Mouse (Mus musculus) kidney, postnatal 25 days (tissue): ENCODE data around the gene Adamtsl3.

Experiments
- DNase-seq, 2 experiments: peaks; one replicate each; pipeline ENCODE4 v3.0.0; 2021; ENCODE audit warnings: mixed read lengths in 2 of 2

Adamtsl3 gene

GRCm38 (mm10) chr7:82531376-82531775, 195.9 kb downstream of the Adamtsl3 start:
- DNase-seq, result no peak

DNA sequence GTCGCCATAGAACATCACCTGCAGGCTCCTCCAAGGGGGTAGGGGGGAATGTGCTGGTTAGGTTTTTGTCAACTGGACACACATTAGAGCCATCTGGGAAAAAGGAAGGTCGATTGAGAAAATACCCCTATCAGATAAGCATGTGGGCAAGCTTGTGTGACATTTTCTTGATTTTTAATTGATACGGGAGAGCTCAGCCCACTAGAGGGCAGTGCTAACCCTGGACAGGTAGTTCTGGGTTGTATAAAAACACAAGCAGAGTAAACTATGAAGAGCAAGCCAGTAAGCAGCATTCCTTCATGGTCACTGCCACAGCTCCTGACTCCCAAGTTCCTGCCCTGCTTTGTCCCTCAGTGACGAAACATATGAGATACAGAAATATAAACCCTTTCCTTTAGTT, 197.7 kb downstream of the Adamtsl3 start:
- DNase-seq, result peak in 1 of 2 experiments; percentile 13

DNA sequence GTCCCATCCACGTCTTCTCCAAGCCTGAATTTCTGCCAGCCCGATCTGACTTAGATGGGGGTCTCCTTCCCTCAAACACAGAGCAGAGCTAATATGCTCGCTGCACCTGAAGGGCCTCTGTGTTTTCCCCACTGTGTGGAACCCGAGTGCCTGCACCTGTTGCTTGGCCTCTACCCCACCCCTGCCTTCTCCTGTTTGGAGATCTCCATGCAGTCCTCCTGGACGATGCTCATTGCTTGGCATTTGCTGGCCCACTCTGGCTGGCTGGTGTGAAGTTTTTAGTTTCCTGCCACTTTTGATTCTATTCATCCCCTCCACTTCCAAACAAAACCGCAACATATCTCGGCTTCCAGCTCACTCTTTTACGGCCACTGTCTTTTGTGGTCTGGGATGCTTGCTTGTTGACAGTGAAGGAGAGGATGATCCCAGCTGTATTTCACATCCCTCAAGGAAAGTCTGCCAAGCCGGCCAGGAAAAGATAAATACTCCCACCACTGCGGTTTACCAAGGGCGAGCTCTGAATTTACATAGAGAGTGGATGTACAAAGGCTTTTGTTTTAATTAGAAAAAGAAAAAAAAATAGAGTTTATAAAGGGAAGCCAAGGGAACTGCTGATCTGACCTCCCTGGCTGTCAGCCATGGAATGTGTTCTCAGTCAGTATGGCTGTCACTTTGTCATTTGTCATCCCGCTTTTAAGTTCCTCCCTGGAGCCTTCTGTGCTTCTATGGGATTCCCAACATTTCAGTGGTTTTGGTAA, 198.4 kb downstream of the Adamtsl3 start:
- peak; percentile 56 to 65 for DNase-seq

DNA sequence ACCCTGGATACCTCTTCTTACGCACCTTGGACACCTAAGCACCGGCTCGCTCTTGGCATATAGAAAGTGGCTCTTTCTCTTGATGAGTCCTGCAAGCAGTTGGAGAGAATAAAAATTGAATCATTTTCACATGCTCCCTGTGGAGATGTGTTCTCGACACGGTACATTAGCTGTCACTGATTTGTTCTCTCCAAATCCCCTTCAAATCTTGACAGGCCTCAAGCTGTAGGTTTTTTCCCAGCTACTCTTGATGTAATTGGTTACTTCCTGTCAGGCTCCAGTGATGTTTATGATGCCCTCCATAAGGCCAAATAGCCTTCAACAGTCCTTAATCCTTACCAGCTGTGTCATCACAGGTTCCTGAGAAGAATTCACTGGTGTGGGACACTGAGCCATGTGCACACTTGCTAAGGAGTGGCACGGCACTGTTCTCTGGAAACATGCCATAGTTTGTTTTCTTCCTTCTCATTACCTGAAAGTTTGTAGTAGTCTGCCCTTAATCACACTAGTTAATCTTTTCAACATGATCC, 209.0 kb downstream of the Adamtsl3 start:
- DNase-seq, result no peak

GRCm38 (mm10) chr7:82552005-82552404, 216.5 kb downstream of the Adamtsl3 start:
- DNase-seq, result no peak

DNA sequence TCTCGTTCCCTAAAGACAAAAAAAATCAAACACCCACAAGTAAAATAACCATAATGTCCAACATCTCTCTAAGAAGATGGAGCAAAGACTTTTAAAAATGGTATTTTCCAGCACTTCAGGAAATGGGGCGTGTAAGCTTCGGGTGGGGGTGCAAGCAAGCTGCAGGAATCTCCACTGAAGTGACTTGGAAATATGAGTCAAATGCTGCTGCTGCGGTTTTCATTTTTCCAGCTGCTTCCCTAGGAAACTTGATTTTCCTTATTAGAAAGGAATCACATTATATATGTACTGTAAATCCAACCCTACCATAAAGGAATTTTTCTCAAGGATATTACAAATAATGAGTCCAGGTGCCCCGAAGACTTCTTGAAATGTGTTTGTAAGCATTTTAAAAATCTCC, 220.3 kb downstream of the Adamtsl3 start:
- no peak for DNase-seq

DNA sequence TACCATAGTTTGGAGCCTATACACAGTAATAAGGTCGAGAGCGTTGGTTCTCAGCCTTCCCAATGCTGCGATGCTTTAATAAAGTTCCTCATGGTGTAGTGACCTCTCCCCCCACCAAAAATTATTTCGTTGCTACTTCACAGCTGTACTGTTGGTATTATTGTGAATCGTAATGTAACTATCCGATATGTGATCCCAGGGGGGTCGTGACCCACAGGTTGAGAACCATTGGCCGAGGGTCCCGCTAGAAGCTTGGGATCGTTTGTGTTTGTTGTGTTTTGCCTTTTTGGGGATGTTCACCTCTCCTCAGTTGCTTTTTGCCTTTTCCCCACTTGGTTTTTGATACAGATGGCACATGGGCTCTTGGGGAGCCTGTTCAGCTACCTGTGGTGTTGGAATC, 220.9 kb downstream of the Adamtsl3 start:
- no peak for DNase-seq

DNA sequence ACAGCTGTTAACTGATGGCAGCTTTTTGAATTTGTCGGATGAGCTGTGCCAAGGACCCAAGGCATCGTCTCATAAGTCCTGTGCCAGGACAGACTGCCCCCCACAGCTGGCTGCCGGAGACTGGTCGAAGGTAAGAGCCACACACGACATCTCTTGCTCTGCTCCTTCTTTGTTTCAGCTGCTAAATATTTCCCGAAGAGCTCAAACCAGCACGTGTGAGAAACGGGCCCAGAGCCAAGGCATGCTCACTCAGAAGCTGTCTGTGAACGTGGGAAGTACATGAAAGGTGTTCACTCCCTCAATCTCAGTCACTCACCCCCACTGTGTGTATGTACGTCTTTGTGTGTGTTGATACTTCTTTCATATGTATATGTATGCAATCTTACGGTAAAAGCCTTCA, 221.6 kb downstream of the Adamtsl3 start:
- no peak for DNase-seq

GRCm38 (mm10) chr7:82566688-82567087, 231.2 kb downstream of the Adamtsl3 start:
- no peak for DNase-seq

DNA sequence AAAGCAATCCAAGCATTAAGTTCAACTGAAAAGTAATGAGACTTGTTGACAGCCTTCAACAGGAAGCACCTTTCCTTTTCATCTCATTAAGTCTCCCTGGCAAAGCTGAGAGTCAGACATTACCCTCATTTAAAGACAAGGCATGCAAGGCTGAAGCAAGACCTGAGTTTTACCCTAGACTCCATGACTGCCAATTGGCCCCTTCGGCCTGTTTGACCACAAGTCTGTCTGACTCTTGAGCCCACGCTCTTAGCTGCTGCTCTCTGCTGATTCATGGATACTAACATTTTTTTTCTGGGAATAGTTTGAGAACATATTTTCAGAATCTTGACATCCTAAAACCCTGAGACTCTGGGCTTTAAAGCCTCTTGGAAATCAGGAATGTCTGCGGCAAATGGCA, 232.3 kb downstream of the Adamtsl3 start:
- no peak for DNase-seq

GRCm38 (mm10) chr7:82572981-82573380, 237.5 kb downstream of the Adamtsl3 start:
- no peak for DNase-seq

DNA sequence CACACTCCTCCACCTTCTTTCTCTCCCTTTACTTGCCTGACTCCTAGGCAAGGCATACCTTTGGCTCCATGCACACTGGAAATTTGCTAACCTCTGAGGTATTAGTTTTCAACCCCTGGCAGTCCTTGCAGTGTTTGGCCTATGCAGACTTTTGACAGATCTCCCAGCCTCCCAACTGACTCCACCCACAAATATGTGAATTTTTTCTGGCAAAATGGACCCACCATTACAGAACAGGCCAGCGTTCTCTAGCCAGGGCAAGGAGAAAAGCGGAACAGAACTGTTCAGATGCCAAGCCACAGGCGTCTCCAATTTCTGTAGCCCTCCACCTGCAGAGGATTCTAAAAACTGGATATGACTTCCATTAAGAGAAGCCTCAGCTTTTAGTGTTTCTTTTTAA, 244.5 kb downstream of the Adamtsl3 start:
- DNase-seq, result no peak

DNA sequence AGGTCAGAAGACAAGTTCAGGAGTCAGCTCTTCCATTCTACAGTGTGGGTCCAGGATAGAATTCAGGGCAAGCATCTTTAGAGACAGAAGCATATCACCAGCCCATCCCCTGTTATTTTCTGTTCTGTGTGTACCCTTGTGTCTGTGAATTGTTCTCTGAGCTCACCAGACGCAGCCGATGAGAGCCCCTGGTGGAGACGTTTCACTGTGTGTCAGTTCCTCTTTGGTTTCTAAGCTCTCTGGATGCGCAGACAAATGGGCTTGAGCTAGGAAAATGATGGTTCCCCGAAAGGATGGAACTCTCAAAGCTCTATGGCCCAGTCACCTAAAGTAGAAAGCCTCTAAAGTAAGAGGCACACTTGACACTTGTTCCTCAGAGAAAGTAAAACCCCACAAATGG, 246.3 kb downstream of the Adamtsl3 start:
- no peak for DNase-seq

DNA sequence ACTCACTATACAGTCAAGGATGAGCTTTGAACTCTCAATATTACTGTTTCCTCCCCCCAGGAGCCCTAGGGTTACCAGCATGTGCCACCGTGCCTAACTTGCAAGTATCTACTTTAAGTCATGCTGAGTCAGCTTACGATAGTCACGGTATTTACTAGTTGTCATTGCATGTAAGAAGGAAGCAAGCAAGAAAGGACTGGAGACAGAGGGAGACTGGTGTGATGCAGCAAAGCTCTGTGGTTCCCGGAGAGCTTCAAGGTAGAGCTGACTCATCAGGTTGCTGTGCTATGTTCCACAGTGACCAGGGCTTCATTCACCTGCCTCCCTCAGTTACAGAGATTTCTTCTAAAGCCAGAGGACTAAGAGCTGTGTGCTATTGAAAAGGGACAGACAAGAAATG, 247.0 kb downstream of the Adamtsl3 start:
- DNase-seq, result no peak

DNA sequence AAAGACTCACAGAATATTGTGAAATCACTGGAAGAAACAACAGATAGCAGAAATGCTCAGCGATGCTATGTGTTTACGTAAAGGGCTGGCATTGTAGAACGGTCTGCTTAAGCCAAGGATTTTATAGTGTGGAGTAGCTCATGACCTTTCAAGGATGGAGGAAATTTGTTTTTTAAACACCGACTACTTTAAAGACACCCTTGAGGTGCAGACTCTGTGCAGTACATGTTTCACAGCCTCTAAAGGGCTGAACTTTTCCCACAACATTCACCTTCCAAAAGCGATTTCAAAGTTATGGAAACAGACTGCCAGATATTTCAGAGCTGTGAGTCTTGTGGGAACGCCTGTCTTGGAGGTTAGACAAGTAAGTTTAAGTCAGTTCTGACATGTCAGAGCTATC, 255.4 kb downstream of the Adamtsl3 start:
- no peak for DNase-seq

DNA sequence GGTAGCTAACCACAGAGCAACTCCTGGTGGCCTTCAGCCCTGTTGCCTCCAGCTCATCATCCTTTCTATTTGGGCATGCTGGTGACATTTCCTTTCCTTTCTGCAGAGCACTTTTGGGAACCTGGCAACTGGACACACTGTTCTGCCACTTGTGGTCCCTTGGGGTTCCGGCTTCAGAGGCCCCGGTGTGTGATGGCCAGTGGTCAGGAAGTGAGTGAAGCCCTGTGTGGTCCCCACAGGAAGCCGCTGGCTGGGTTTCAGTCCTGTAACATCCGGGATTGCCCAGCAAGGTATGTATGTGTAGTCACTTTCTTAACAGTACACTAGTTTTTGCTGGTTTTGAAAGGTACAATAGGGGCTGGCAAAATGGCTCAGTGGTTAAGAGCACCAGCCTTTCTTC, 266.5 kb downstream of the Adamtsl3 start:
- no peak for DNase-seq

- DNase-seq, result no peak
Measured at GRCm38 (mm10) chr7:82605425-82605824, 269.9 kb downstream of the Adamtsl3 start.

- DNase-seq, result peak in 1 of 2 experiments; percentile 28
Measured at GRCm38 (mm10) chr7:82609629-82610028, 274.1 kb downstream of the Adamtsl3 start.

- DNase-seq, result peak; percentile 53 to 61
Measured at GRCm38 (mm10) chr7:82625342-82625741, 289.8 kb downstream of the Adamtsl3 start.

GRCm38 (mm10) chr7:82647183-82647582, 311.7 kb downstream of the Adamtsl3 start:
- no peak for DNase-seq

- DNase-seq, result no peak
Measured at GRCm38 (mm10) chr7:82647909-82648308, 312.4 kb downstream of the Adamtsl3 start.

GRCm38 (mm10) chr7:82648353-82649080, 313.0 kb downstream of the Adamtsl3 start, which contains the start of the genes Saxo2 and Efl1:
Gene Saxo2 (minus strand): TSS chr7:82648528.
Gene Efl1 (plus strand): TSS chr7:82648614.
- DNase-seq, result peak; percentile 97 to 98

DNA sequence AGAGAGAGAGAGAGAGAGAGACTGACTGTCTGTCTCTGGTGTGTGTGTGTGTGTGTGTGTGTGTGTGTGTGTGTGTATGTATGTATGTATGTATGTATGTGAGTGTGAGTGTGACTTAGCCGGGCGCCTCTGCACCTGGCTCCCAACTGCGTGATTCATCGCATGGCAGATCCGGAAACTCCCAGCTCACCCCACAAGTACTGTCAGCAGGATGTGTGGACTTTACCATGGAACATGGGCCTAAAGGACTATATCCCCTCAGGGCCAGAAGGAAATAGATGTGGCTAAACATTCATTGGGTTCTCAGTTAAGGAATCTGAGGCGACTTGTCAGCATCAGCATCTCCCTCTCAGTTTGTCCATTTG, 313.6 kb downstream of the Adamtsl3 start:
- no peak for DNase-seq
